Mouse (Mus musculus): Measurements from ENCODE around the gene Klk1b22.
"Not testable (repeated sequence)": the region's sequence is repeated elsewhere in the genome, so short reads cannot be mapped to it uniquely, and the experiment has no call there.

- not testable (repeated sequence) for TF ChIP-seq CTCF (IDR thresholded peaks at IDR 0.05; ENCODE audit: insufficient read depth, low read length); POLR2A (IDR thresholded peaks at IDR 0.05; ENCODE audit: borderline replicate concordance, extremely low read depth, low read depth, low read length)
Measured at GRCm38 (mm10) chr7:44102028-44102427, 10.4 kb upstream of the Klk1b22 start, which contains the start of gene Klk1b21.

Data from lung, adult 2 months (tissue).